Mouse (Mus musculus) C2C12 (cell line): ENCODE measurements around the gene Rnaseh2a.

Experiments
- CTCF ChIP-seq: IDR thresholded peaks from one replicate; pipeline ENCODE4 v1.5.1; 2011; ENCODE audit not compliant: control insufficient read depth, insufficient read depth, insufficient read length
- USF1 ChIP-seq: IDR thresholded peaks from one replicate; pipeline ENCODE4 v1.6.1; 2011; ENCODE audit warnings: low read depth, mild to moderate bottlenecking, control low read depth, moderate library complexity

DNA sequence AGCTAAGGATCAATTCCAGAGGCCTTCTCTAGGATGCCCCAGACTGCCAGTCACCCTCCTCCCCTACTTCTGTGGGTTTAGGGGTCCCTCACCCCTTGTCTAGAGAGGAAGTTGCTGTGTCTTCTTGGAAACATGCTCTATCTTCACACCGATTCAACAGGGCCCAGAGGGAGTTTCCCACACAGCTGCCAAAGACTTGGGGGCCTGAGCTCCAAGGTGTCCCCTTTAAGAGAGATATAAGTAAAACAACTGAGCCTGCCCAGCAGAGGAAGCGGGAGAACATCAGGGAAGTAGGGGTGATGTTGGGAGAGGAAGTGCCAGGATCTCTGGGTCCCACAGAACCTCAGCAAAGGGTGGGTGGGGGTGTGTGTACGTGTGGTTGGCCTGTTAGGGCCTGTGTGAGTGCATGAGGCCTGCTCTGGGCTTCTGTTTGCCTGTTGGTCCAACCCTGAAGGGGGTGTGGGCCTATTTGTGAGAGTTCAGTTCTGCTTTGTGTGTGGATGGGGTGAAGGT, 13.0 kb upstream of the Rnaseh2a start:
- TF ChIP-seq CTCF (no peak), USF1 (no peak)
